Comparison of ENCODE assay signal across 11 mouse cellular contexts in the genomic region with DNA sequence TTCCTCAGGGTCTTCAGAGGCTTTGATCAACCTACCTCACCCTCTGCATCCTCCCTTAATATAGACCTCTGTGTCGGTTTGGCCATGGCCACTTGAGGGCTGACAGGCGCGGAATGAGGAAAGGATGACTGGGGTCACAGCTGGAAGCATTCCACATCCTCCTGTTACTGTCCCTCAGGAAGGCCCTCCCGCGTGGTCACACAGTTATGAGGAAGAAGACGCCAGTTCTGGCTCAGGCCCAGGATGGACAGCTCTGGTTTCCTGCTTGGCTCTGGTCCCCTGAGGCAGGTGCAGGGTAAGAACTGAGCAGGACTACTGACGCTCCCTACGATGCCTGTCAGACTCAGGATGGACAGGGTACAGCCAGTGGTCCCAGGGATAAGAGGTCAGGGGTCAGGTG. TPM values are rescaled to one million over a fixed set of nuclear protein-coding genes. Genes with fewer than 3 reads are reported as not detected.
DNase-seq lines count a peak whose midpoint lies in the region; ATAC-seq and TF ChIP-seq lines count a peak whose summit lies in the region.
"Had no signal": no experiment of that assay in that cellular context is flagged by ENCODE, and none has a peak within 500 bp of the region (broad histone marks: within the 10 kb centered on the region; RNA-seq: fewer than 3 reads in every experiment).

No protein-coding gene starts in this region.

- no peaks in the 10 kb centered on the region for H3K36me3 ChIP-seq in neural tube, embryonic 14.5 days (ENCODE audit: control insufficient read depth, insufficient read depth, low read length)
- H3K36me3 ChIP-seq in kidney, adult 2 months (ENCODE audit: control insufficient read depth, insufficient read depth, low read length): no peaks in the 10 kb centered on the region
- H3K36me3 ChIP-seq: lung, embryonic 15.5 days had no signal

- no peak overlapping the region for H3K4me3 ChIP-seq in neural tube, embryonic 14.5 days (ENCODE audit: low read depth, low read length)
- no peak overlapping the region for H3K4me3 ChIP-seq in kidney, adult 2 months (ENCODE audit: insufficient read depth, low read depth, low read length)
- H3K4me3 ChIP-seq: lung, embryonic 15.5 days had no signal

- H3K4me2 ChIP-seq in neural tube, embryonic 14.5 days (ENCODE audit: low read depth, low read length): no peak overlapping the region
- H3K4me2 ChIP-seq: lung, embryonic 15.5 days had no signal

- H3K9me3 ChIP-seq in neural tube, embryonic 14.5 days (ENCODE audit: control insufficient read depth, low read length): no peaks in the 10 kb centered on the region
- H3K9me3 ChIP-seq: lung, embryonic 15.5 days had no signal

- DNase-seq in adrenal gland, postnatal 10 days: peak; percentile 64
- DNase-seq in adrenal gland, adult 8-10 months: no peak
- DNase-seq in neural tube, embryonic 10.5 days (ENCODE audit: extremely low spot score, low spot score): no peak
- DNase-seq in kidney, adult 2 months: peak; percentile 74
- no peak for DNase-seq in ovary, postnatal 36 days (ENCODE audit: low spot score)
- DNase-seq in left cerebral cortex, adult 18-20 months (ENCODE audit: low spot score in 2 of 2): no peak
- no peak for DNase-seq in urinary bladder, postnatal 25 days (ENCODE audit: low spot score)

- 59% methylated on average over 8 of the region's 8 CpGs for WGBS in neural tube, embryonic 14.5 days
- WGBS in kidney, adult 2 months: 52% methylated on average over 8 of the region's 8 CpGs

- ATAC-seq in neural tube, embryonic 14.5 days (ENCODE audit: low read depth): no peak
- ATAC-seq: forebrain, embryonic 16.5 days had no signal

- peaks cover 22% of the 10 kb centered on the region for H3K4me1 ChIP-seq in neural tube, embryonic 14.5 days (ENCODE audit: control insufficient read depth, insufficient read depth, low read length)
- H3K4me1 ChIP-seq in kidney, adult 2 months (ENCODE audit: control insufficient read depth, insufficient read depth, low read length): no peaks in the 10 kb centered on the region

- H3K9ac ChIP-seq in neural tube, embryonic 14.5 days (replicated peaks; ENCODE audit: low read depth, low read length): 0 out of 2 replicates have a peak overlapping the region, but pooled peaks have one; percentile 25
- H3K9ac ChIP-seq: lung, embryonic 15.5 days had no signal

- no peaks in the 10 kb centered on the region for H3K27me3 ChIP-seq in neural tube, embryonic 14.5 days (ENCODE audit: control insufficient read depth, insufficient read depth, low read length)
- no peaks in the 10 kb centered on the region for H3K27me3 ChIP-seq in kidney, adult 2 months (replicated peaks; ENCODE audit: control insufficient read depth, insufficient read depth, low read length)
- H3K27me3 ChIP-seq: lung, embryonic 15.5 days had no signal

- TF ChIP-seq POLR2A in kidney, adult 2 months (IDR thresholded peaks at IDR 0.05; ENCODE audit: low read depth, low read length): no peak

- TF ChIP-seq CTCF in kidney, adult 2 months (conservative IDR thresholded peaks at IDR 0.05; ENCODE audit: insufficient read depth, insufficient read length, low read depth, low read length): no peak

- no peak overlapping the region for H3K27ac ChIP-seq in neural tube, embryonic 14.5 days (ENCODE audit: low read depth, low read length)
- no peak overlapping the region for H3K27ac ChIP-seq in kidney, adult 2 months (ENCODE audit: insufficient read depth, low read depth, low read length)

RNA-seq across cellular contexts. Expression of a gene that starts 1.3 kb away (rescaled TPM):
- total RNA-seq in adrenal gland, postnatal 10 days (2021): under 1 TPM; 0.15 to 0.45 TPM
- total RNA-seq in adrenal gland, adult 8-10 months (2022): 1 to 10 TPM in 1 of 4 experiments, under 1 TPM in 2, not detected in 1; 0.16 to 1.2 (median 0.42) TPM
- 0.63 and 1.7 TPM in 2 replicates for polyA plus RNA-seq in neural tube, embryonic 14.5 days (2014; fragmentation: Nextera tagmentation; extraction: Ambion mirVana)
- polyA plus RNA-seq in kidney, adult 2 months (2012; rRNA removed): 0.16 and 0.19 TPM in 2 replicates
- not detected for total RNA-seq in left cerebral cortex, adult 18-20 months (2021)
- polyA plus RNA-seq: cerebellum, adult 2 months had no signal

RNA-seq across cellular contexts. Expression of a gene that starts 11.7 kb away (rescaled TPM):
- 100 to 1,000 TPM; 954 to 956 TPM for total RNA-seq in adrenal gland, postnatal 10 days (2021)
- total RNA-seq in adrenal gland, adult 8-10 months (2022): 1,000 to 10,000 TPM; 1,100 to 1,474 (median 1,219) TPM
- 4,176 and 4,177 TPM in 2 replicates for polyA plus RNA-seq in neural tube, embryonic 14.5 days (2014; fragmentation: Nextera tagmentation; extraction: Ambion mirVana)
- polyA plus RNA-seq in kidney, adult 2 months (2012; rRNA removed): 828 and 981 TPM in 2 replicates
- 1,000 to 10,000 TPM; 1,195 to 1,258 TPM for total RNA-seq in left cerebral cortex, adult 18-20 months (2021)

RNA-seq across cellular contexts. Expression of a gene that starts 18.5 kb away (rescaled TPM):
- 10 to 100 TPM; 19.5 to 26.4 TPM for total RNA-seq in adrenal gland, postnatal 10 days (2021)
- total RNA-seq in adrenal gland, adult 8-10 months (2022): 10 to 100 TPM; 18.4 to 39.6 (median 33.4) TPM
- 74.8 and 86.8 TPM in 2 replicates for polyA plus RNA-seq in neural tube, embryonic 14.5 days (2014; fragmentation: Nextera tagmentation; extraction: Ambion mirVana)
- 30.3 and 45.1 TPM in 2 replicates for polyA plus RNA-seq in kidney, adult 2 months (2012; rRNA removed)
- 10 to 100 TPM; 11.6 to 15.6 TPM for total RNA-seq in left cerebral cortex, adult 18-20 months (2021)

Comparison
In these comparisons a context has a peak if more than half of its experiments do, and no peak if none do; other contexts are left out.
1. DNase-seq: peak in adrenal gland, postnatal 10 days (single experiment) and kidney, adult 2 months (single experiment); none in adrenal gland, adult 8-10 months (single experiment), neural tube, embryonic 10.5 days (single experiment), ovary, postnatal 36 days (single experiment), left cerebral cortex, adult 18-20 months (0 of 2) and urinary bladder, postnatal 25 days (single experiment).